Mouse (Mus musculus): ENCODE measurements around the gene Galns.

- TF ChIP-seq GATA1 (IDR thresholded peaks at IDR 0.05; ENCODE audit: low read length) (peak; percentile 93), TAL1 (IDR thresholded peaks at IDR 0.05; ENCODE audit: low read length) (peak; percentile 86)
Measured at GRCm38 (mm10) chr8:122537812-122538211, 73.5 kb downstream of the Galns start.

Data from erythroblast, embryonic 14.5 days (primary cell).